Mouse (Mus musculus) heart, embryonic 15.5 days (tissue): ENCODE results near the gene Gm17571. TPM values are rescaled to one million over a fixed set of nuclear protein-coding genes. Genes with fewer than 3 reads are reported as not detected.
A peak's percentile ranks its signal among the peaks of the same experiment; 100 is the strongest.

Experiments used
- ATAC-seq: fragments of 200-750 bp; cut with Nextera tagmentation; replicated peaks from 2 replicates; pipeline ENCODE4 v1.8.0; 2017; ENCODE audit warnings: low read depth, moderate TSS enrichment; ENCODE audit not compliant: insufficient number of reproducible peaks, insufficient read depth, low FRiP score
- H3K27ac ChIP-seq: fragments of 300-500 bp; sonication (generic); 2 replicates; pipeline ENCODE4 v1.5.1; 2015; ENCODE audit warnings: mild to moderate bottlenecking, inconsistent platforms
- H3K27me3 ChIP-seq: fragments of 300-500 bp; sonication (generic); 2 replicates; pipeline ENCODE4 v1.6.1; 2015; ENCODE audit warnings: inconsistent platforms
- H3K36me3 ChIP-seq: fragments of 300-500 bp; sonication (generic); 2 replicates; pipeline ENCODE4 v1.6.1; 2015; ENCODE audit warnings: mild to moderate bottlenecking, inconsistent platforms
- H3K4me1 ChIP-seq: fragments of 300-500 bp; sonication (generic); replicated peaks from 2 replicates; pipeline ENCODE4 v1.6.1; 2015; ENCODE audit warnings: inconsistent platforms
- H3K4me2 ChIP-seq: fragments of 300-500 bp; sonication (generic); 2 replicates; pipeline ENCODE4 v1.6.1; 2015; ENCODE audit warnings: inconsistent platforms, mild to moderate bottlenecking, moderate library complexity
- H3K4me3 ChIP-seq: fragments of 300-500 bp; sonication (generic); 2 replicates; pipeline ENCODE4 v1.5.1; 2015; ENCODE audit warnings: mild to moderate bottlenecking, inconsistent platforms
- H3K9ac ChIP-seq: fragments of 300-500 bp; sonication (generic); 2 replicates; pipeline ENCODE4 v1.6.1; 2015; ENCODE audit warnings: mild to moderate bottlenecking, inconsistent platforms
- H3K9me3 ChIP-seq: fragments of 300-500 bp; sonication (generic); replicated peaks from 2 replicates; pipeline ENCODE4 v1.6.1; 2016; ENCODE audit warnings: inconsistent platforms
- WGBS: fragments of 180-500 bp; shearing (Covaris S2); methylation state at CpG from one replicate; pipeline ENCODE4 v1.1.7; 2015; ENCODE audit warnings: mixed read lengths; 5-methylcytosine and 5-hydroxymethylcytosine counted together
- polyA plus RNA-seq: library from polyadenylated mRNA; unstranded; fragments of >200 nt; fragmentation: Nextera tagmentation; extraction: Ambion mirVana; gene quantifications from 2 replicates; pipeline ENCODE4 v1.2.1, GENCODE M21; 2015

The Gm17571 gene
- not detected in 2 replicates for polyA plus RNA-seq

GRCm38 (mm10) chr9:13446703-13447285 lies at the start of gene Gm17571:
Gene Gm17571, minus strand, starts transcription at chr9:13446753.
- Histone ChIP-seq H3K9ac (no peak within 1 kb of the TSS), H3K9me3 (no peaks in the 10 kb centered on the region), H3K27me3 (no peaks in the 10 kb centered on the region), H3K27ac (no peak within 1 kb of the TSS), H3K36me3 (no peaks in the 10 kb centered on the region), H3K4me1 (peaks cover 16% of the 10 kb centered on the region), H3K4me3 (no peak within 1 kb of the TSS), H3K4me2 (no peak within 1 kb of the TSS)
- no peak for ATAC-seq
- 58% methylated on average over 4 of the region's 4 CpGs for WGBS

- Histone ChIP-seq H3K36me3 (no peaks in the 10 kb centered on the region), H3K4me3 (no peak overlapping the region), H3K9me3 (no peaks in the 10 kb centered on the region), H3K9ac (no peak overlapping the region), H3K27me3 (no peaks in the 10 kb centered on the region), H3K4me1 (peaks cover 29% of the 10 kb centered on the region), H3K27ac (no peak overlapping the region), H3K4me2 (no peak overlapping the region)
- no peak for ATAC-seq
Observed at GRCm38 (mm10) chr9:13495530-13495929, 49.0 kb upstream of the Gm17571 start.

- no peak overlapping the region for H3K4me2 ChIP-seq
- H3K9me3 ChIP-seq = no peaks in the 10 kb centered on the region
- H3K9ac ChIP-seq = no peak overlapping the region
- H3K27me3 ChIP-seq = no peaks in the 10 kb centered on the region
- no peak for ATAC-seq
- no peak overlapping the region for H3K27ac ChIP-seq
- H3K4me3 ChIP-seq = no peak overlapping the region
- peaks cover 27% of the 10 kb centered on the region for H3K4me1 ChIP-seq
- no peaks in the 10 kb centered on the region for H3K36me3 ChIP-seq
- 80% methylated on average over 2 of the region's 2 CpGs for WGBS
Observed at GRCm38 (mm10) chr9:13493746-13494145, 47.2 kb upstream of the Gm17571 start.

- Histone ChIP-seq H3K36me3 (no peaks in the 10 kb centered on the region), H3K4me3 (no peak overlapping the region), H3K27ac (no peak overlapping the region), H3K9me3 (no peaks in the 10 kb centered on the region), H3K9ac (no peak overlapping the region), H3K4me1 (peaks cover 17% of the 10 kb centered on the region), H3K27me3 (no peaks in the 10 kb centered on the region), H3K4me2 (no peak overlapping the region)
- WGBS = 71% methylated on average over 2 of the region's 2 CpGs
- ATAC-seq = no peak
Observed at GRCm38 (mm10) chr9:13492807-13493206, 46.3 kb upstream of the Gm17571 start.

- 76% methylated on average over 9 of the region's 9 CpGs for WGBS
Observed at GRCm38 (mm10) chr9:13491854-13492620, 45.5 kb upstream of the Gm17571 start.

GRCm38 (mm10) chr9:13491107-13491506 lies 44.6 kb upstream of the Gm17571 start:
- Histone ChIP-seq H3K9me3 (no peaks in the 10 kb centered on the region), H3K27ac (no peak overlapping the region), H3K27me3 (no peaks in the 10 kb centered on the region), H3K4me2 (no peak overlapping the region), H3K4me3 (no peak overlapping the region), H3K4me1 (peaks cover 10% of the 10 kb centered on the region), H3K36me3 (no peaks in the 10 kb centered on the region), H3K9ac (no peak overlapping the region)
- ATAC-seq = no peak
- 52% methylated on average over 1 of the region's 1 CpGs for WGBS

More at GRCm38 (mm10) chr9:13491854-13492620, 45.5 kb upstream of the Gm17571 start:
- H3K27ac ChIP-seq = no peak overlapping the region
- no peak overlapping the region for H3K4me2 ChIP-seq
- H3K4me1 ChIP-seq = peaks cover 12% of the 10 kb centered on the region
- H3K27me3 ChIP-seq = no peaks in the 10 kb centered on the region
- H3K9ac ChIP-seq = no peak overlapping the region
- no peak for ATAC-seq
- H3K9me3 ChIP-seq = no peaks in the 10 kb centered on the region
- no peak overlapping the region for H3K4me3 ChIP-seq
- no peaks in the 10 kb centered on the region for H3K36me3 ChIP-seq

GRCm38 (mm10) chr9:13485914-13486313 lies 39.4 kb upstream of the Gm17571 start:
- whole genome bisulfite sequencing = 46% methylated on average over 1 of the region's 1 CpGs
- Histone ChIP-seq H3K4me2 (no peak overlapping the region), H3K27ac (no peak overlapping the region), H3K9me3 (no peaks in the 10 kb centered on the region), H3K4me3 (no peak overlapping the region), H3K4me1 (peaks cover 27% of the 10 kb centered on the region), H3K9ac (no peak overlapping the region), H3K27me3 (no peaks in the 10 kb centered on the region), H3K36me3 (no peaks in the 10 kb centered on the region)
- ATAC-seq = no peak

GRCm38 (mm10) chr9:13484267-13485240 lies 38.0 kb upstream of the Gm17571 start:
- no peak for ATAC-seq
- 47% methylated on average over 12 of the region's 12 CpGs for WGBS
- H3K4me1 ChIP-seq = peaks cover 25% of the 10 kb centered on the region
- H3K36me3 ChIP-seq = no peaks in the 10 kb centered on the region
- peak overlapping the region; percentile 40 for H3K4me2 ChIP-seq
- no peak overlapping the region; the same call in 1 of the 2 replicates for H3K4me3 ChIP-seq
- H3K9ac ChIP-seq = peak overlapping the region; percentile 1; the same call in 1 of the 2 replicates
- H3K27me3 ChIP-seq = no peaks in the 10 kb centered on the region
- H3K27ac ChIP-seq = peak overlapping the region; percentile 48
- no peaks in the 10 kb centered on the region for H3K9me3 ChIP-seq

GRCm38 (mm10) chr9:13483199-13484068 lies 36.9 kb upstream of the Gm17571 start:
- Histone ChIP-seq H3K27ac (peak overlapping the region; percentile 48), H3K4me3 (no peak overlapping the region), H3K36me3 (no peaks in the 10 kb centered on the region), H3K4me2 (peak overlapping the region; percentile 40; the same call in 1 of the 2 replicates), H3K9ac (no peak overlapping the region), H3K9me3 (no peaks in the 10 kb centered on the region), H3K4me1 (peaks cover 25% of the 10 kb centered on the region), H3K27me3 (no peaks in the 10 kb centered on the region)
- WGBS = 29% methylated on average over 5 of the region's 5 CpGs
- ATAC-seq = peak; percentile 23

GRCm38 (mm10) chr9:13479275-13479674 lies 32.7 kb upstream of the Gm17571 start:
- no peaks in the 10 kb centered on the region for H3K36me3 ChIP-seq

More at GRCm38 (mm10) chr9:13479275-13479674, 32.7 kb upstream of the Gm17571 start:
- peaks cover 18% of the 10 kb centered on the region for H3K4me1 ChIP-seq
- H3K27me3 ChIP-seq = no peaks in the 10 kb centered on the region
- H3K4me3 ChIP-seq = no peak overlapping the region
- WGBS = 59% methylated on average over 4 of the region's 4 CpGs
- no peak overlapping the region for H3K27ac ChIP-seq
- H3K4me2 ChIP-seq = no peak overlapping the region
- no peak for ATAC-seq
- H3K9ac ChIP-seq = no peak overlapping the region
- no peaks in the 10 kb centered on the region for H3K9me3 ChIP-seq
